Mouse (Mus musculus): ENCODE results near the gene Ston1. TPM values are rescaled to one million over a fixed set of nuclear protein-coding genes. Genes with fewer than 3 reads are reported as not detected.

Ston1 gene
- 0.32 TPM in 1 of 2 replicates, not detected in the other for total RNA-seq (2023)

DNA sequence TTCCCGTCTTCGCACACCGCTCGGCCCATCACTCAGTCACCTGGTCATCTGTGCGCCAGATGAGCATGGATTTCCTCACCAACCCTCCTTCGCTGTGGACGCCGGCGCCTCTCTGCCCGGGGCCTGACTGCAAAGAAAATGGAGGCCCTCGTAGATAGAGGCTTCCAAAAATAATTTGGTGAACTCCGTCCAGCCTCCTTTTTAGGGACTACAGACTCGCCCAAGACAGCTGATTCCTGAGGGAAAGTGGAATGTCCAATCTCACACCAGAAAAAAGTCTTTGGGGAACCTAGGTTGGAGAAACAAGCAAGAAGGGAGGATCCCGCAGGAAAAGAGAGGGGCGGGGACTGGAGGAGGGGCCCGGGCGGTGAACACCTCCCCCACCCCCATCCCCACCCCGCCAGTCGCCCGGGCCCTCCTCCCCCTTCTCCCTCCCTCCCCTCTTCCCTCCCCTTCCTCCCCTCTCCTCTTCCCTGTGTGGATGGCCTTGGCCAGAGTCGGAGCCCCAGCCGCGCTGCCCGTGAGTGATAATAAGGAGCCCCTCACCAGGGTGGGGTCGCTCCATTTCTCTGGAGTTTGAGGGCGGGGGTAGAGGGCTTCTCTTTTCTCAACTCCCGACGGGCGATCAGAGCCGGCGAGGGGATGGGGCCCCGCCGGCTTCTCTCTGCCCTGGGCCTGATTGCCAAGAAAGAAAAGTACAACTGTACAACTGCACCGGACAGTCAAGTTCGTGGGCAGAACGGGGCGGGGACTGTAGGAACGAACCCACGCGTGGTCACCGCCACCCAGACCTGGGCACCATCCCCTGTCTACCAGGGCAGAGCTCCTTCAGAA lies at the start of gene Ston1:
Gene Ston1 (plus strand): TSS at position 463 of the 834 bp plus-strand sequence.

GRCm38 (mm10) chr17:88668452-88668851 lies 71.0 kb downstream of the Ston1 start, which contains the start of gene Gtf2a1l:
Gene Gtf2a1l (plus strand): TSS chr17:88668660.

Other genes with a start within 250 kb of the Ston1 start
- gene Foxn2, start 157.0 kb upstream of the Ston1 start, total RNA-seq (2023): 67.6 and 81.8 TPM in 2 replicates
- gene Ppp1r21, start 67.6 kb upstream of the Ston1 start, total RNA-seq (2023): 46.1 and 86.0 TPM in 2 replicates
- gene Gtf2a1l, start 71.0 kb downstream of the Ston1 start, total RNA-seq (2023): not detected in 2 replicates
- not detected in 2 replicates for gene Lhcgr, start 194.3 kb downstream of the Ston1 start, total RNA-seq (2023)

Data from neutrophil, adult 65 days (primary cell).